In genomic region chr16:85393430-85393948, GRCm38 (mm10) we compare ENCODE assay signal across 10 mouse cellular contexts.
DNase-seq lines count a peak whose midpoint lies in the region; ATAC-seq and TF ChIP-seq lines count a peak whose summit lies in the region.
"Had no signal": no experiment of that assay in that cellular context is flagged by ENCODE, and none has a peak within 500 bp of the region (broad histone marks: within the 10 kb centered on the region; RNA-seq: fewer than 3 reads in every experiment).

No protein-coding gene starts in this region.

- no peak for TF ChIP-seq CTCF in liver, adult 2 months (IDR thresholded peaks at IDR 0.05; ENCODE audit: low read depth, low read length)

- no peak overlapping the region for H3K27ac ChIP-seq in liver, adult 2 months (replicated peaks; ENCODE audit: insufficient read depth, low read depth, low read length)
- no peak overlapping the region for H3K27ac ChIP-seq in liver, embryonic 12.5 days
- H3K27ac ChIP-seq in limb, embryonic 10.5 days, result peak overlapping the region; percentile 27; the same call in 1 of the 2 replicates
- H3K27ac ChIP-seq: liver, embryonic 14.5 days had no signal

- no peak for TF ChIP-seq POLR2A in liver, adult 2 months (IDR thresholded peaks at IDR 0.05; ENCODE audit: extremely low read depth, insufficient read depth, low read length)

- WGBS in liver, adult 2 months, result 23% methylated on average over 4 of the region's 4 CpGs
- 14% methylated on average over 4 of the region's 4 CpGs for WGBS in liver, embryonic 12.5 days (ENCODE audit: insufficient replicate concordance)
- WGBS in limb, embryonic 10.5 days, result 30% methylated on average over 4 of the region's 4 CpGs

- intact Hi-C loops in left cerebral cortex, postnatal 36 days (cut with DNase I), result no loop called here

- no peaks in the 10 kb centered on the region for H3K9me3 ChIP-seq in liver, embryonic 12.5 days (replicated peaks)
- no peaks in the 10 kb centered on the region for H3K9me3 ChIP-seq in limb, embryonic 10.5 days (replicated peaks)

- no peaks in the 10 kb centered on the region for H3K4me1 ChIP-seq in liver, adult 2 months (ENCODE audit: control insufficient read depth, insufficient read depth, low read length)
- no peaks in the 10 kb centered on the region for H3K4me1 ChIP-seq in liver, embryonic 12.5 days
- H3K4me1 ChIP-seq in limb, embryonic 10.5 days, result peaks cover 16% of the 10 kb centered on the region

- no peak overlapping the region for H3K9ac ChIP-seq in liver, adult 2 months (ENCODE audit: low read depth, low read length)
- no peak overlapping the region for H3K9ac ChIP-seq in liver, embryonic 12.5 days
- H3K9ac ChIP-seq: liver, embryonic 14.5 days had no signal

- H3K79me2 ChIP-seq in liver, adult 2 months (ENCODE audit: control insufficient read depth, insufficient read depth, low read length), result no peaks in the 10 kb centered on the region

- H3K36me3 ChIP-seq in liver, adult 2 months (ENCODE audit: control insufficient read depth, insufficient read depth, low read length), result no peaks in the 10 kb centered on the region
- no peaks in the 10 kb centered on the region for H3K36me3 ChIP-seq in liver, embryonic 12.5 days
- no peaks in the 10 kb centered on the region for H3K36me3 ChIP-seq in limb, embryonic 10.5 days

- H3K27me3 ChIP-seq in liver, adult 2 months (ENCODE audit: control insufficient read depth, insufficient read depth, low read length), result no peaks in the 10 kb centered on the region
- H3K27me3 ChIP-seq in liver, embryonic 12.5 days (replicated peaks), result no peaks in the 10 kb centered on the region
- no peaks in the 10 kb centered on the region for H3K27me3 ChIP-seq in limb, embryonic 10.5 days (ENCODE audit: low read depth, poor library complexity, severe bottlenecking)

- DNase-seq in liver, adult 2 months (ENCODE audit: extremely low read depth, low read depth, low spot score), result peak; percentile 19
- peak; percentile 46 for DNase-seq in adrenal gland, postnatal 14 days
- peak; percentile 53 to 78 for DNase-seq in heart, adult 18-20 months
- no peak for DNase-seq in limb, embryonic 10.5 days (ENCODE audit: low spot score)
- DNase-seq in layer of hippocampus, adult 11-12 months (ENCODE audit: low spot score), result no peak
- no peak for DNase-seq in left cerebral cortex, postnatal 36 days (ENCODE audit: low spot score in 2 of 2)
- no peak for DNase-seq in right cerebral cortex, postnatal 36 days (ENCODE audit: low spot score in 2 of 2)

- H3K4me2 ChIP-seq in liver, embryonic 12.5 days, result no peak overlapping the region

- no peak overlapping the region for H3K4me3 ChIP-seq in liver, adult 2 months (ENCODE audit: insufficient read depth, low read depth, low read length)
- H3K4me3 ChIP-seq in liver, embryonic 12.5 days, result no peak overlapping the region
- H3K4me3 ChIP-seq in limb, embryonic 10.5 days, result no peak overlapping the region
- H3K4me3 ChIP-seq: myocyte had no signal

- no peak for ATAC-seq in liver, embryonic 12.5 days

Comparison
In these comparisons a context has a peak if more than half of its experiments do, and no peak if none do; other contexts are left out.
1. DNase-seq: peak in liver, adult 2 months (single experiment), adrenal gland, postnatal 14 days (single experiment) and heart, adult 18-20 months (2 of 2); none in limb, embryonic 10.5 days (single experiment), layer of hippocampus, adult 11-12 months (single experiment), left cerebral cortex, postnatal 36 days (0 of 2) and right cerebral cortex, postnatal 36 days (0 of 2).